Mouse (Mus musculus) v-Abl transformed pro-B cells (cell line): ENCODE results near the gene Gm438.
"Not testable (repeated sequence)": the region's sequence is repeated elsewhere in the genome, so short reads cannot be mapped to it uniquely, and the experiment has no call there.

ENCODE experiments used
- in situ Hi-C, 2 experiments: fragments of 400-800 bp; cut with MboI; formaldehyde crosslinking; loops; one replicate each; pipeline ENCODE4 v1.15.1; 2025; ENCODE audit not compliant: unreplicated experiment in 2 of 2

Gene Gm438

DNA sequence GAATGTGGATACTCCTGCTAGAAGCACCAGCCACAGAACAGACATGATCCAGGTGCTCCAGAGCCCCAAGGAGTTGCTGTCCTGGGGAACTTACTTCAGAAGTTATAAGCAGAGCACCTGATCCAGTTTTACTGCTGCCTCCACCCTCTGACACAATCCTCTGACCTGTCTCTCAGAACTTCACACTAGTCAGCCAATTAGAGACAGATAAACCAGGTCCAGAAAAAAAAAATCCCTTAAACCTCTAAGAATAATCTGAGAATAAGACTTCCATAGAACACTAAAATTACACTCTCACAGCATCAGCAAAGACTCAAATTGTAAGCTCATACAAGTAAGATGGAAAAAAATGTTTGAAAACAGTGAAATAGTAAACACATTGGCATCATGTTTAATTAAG is at the start of gene Gm438:
Gm438 (minus strand) TSS at position 101 of the 400 bp plus-strand sequence.
- in situ Hi-C loops, result no loop called here

DNA sequence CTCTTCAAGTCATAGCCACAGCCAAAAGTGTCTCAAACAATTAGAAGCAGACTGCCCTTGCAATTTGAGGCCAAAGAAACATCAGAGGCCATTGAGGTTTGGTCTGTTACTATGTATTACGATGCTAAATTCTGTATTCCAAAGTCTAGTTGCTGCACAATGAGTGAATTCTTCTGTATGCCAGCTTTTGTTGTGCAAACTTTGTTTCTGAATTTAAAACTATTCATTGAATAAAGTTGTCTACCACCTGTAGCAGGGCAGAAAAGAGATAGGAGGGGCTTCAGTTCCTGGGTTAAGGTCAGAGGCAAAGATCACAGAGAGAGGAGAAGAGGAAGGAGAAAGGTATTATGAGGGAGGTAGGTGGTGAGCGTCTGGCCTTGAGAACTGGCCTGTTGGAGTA is 38.3 kb upstream of the Gm438 start:
- in situ Hi-C loops, result no loop called here

DNA sequence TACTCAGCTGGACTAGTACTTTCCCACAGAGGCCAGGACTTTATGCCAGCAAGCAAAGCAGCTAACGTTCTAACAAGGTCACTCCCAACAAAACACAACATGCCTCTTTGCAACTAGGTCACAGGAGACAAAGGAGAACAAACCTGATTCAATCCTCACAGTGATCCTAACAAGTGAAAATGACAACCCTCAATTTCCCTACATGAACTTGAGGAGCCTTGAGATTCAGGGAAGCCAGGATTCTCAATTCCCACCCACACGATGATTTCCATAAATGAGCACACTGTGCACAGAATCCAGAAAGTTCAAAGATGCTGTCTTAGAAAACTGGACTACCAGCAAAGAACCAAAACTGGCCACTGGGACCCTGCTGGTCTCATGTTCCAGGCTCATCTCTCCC is 37.6 kb upstream of the Gm438 start:
- in situ Hi-C loops, result no loop called here

DNA sequence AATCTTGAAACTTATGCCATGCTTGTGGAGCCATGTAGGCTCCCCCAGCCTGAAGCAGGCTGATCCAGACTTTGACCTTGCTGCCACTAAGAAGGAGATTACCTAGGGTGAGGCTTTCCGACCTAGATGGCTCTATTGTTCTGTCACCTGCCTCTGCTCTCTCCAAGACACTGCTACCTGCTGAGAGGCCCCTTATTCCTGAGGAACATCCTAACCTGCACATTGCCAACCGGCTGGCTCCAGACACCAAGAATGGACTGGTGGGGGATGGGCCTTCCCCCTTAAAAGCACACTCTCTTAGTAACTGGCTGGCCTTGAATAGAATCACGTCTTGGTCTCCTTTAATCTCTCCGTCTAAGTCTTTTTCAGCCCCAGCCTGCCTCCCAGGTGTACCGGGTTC is 20.8 kb upstream of the Gm438 start:
- in situ Hi-C loops, result not testable (repeated sequence)

DNA sequence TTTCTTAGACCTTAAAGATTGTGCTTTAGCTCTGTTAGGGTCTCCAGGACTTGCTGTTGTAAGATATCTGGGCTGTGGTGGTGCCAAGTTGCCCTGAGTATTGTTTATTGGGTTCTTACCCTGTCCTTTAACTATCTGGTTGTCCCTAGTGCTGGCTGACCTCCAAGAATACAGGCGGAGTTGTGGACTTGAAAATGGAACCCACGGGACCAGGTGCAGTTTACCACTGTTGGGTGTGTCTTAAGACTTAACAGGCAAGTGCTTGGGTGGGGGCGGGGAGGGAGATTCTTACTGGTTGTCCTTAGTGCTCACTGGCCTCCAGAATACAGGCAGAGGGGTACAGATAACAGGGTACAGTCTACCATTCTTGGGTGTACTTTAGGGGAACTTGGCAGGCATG is 17.2 kb upstream of the Gm438 start:
- in situ Hi-C loops, result no loop called here

DNA sequence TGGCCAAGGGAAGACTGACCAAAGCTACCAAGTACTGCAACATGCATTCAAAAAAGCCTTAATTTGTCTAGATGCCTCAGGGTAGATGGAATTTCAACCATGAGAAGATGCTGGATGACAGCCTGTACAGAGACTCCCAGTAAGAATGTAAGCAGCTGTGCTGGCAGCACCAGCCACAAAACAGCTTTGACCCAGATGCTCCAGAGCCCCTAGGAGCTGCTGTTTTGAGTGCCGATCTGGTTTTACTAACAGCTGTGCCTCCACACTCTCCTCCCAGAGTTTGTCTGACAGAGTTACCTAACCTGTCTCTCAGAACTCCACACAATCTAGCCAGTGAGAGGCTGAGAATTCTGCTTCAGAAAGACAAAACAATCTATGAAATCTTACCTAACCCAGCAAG is 3.8 kb upstream of the Gm438 start:
- in situ Hi-C loops, result no loop called here

DNA sequence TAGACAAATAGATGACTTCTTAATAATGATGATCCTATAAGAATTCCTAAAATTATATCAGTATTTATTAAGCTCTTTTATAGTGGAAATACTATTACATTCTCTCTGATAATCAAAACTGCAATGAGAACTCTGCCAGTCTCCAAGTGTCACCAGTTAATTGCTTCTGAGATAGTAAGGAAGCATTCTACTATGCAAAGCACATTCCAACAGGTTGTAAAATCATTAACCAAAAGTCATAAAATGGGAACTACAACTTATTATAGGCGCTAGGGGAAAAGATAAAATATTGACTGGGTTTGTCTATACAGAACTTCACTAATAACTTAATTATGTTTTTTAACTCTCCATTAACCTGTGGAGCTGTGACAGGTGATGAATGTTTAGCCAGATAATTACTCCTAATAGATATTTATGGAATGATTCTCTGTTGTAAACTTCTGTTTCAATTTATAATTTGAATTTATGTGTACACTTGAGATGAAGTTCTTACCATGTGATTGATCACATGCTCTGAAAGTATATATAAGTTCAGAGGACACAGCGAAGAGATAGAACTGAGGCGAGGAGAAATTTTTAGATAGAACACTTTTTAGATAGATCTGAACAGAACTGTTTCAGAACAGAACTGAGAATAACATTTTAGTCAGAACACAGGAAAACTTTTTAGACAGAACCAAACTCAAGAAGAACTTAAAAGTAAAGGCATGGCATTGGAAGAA is 3.7 kb downstream of the Gm438 start:
- in situ Hi-C loops, result no loop called here

DNA sequence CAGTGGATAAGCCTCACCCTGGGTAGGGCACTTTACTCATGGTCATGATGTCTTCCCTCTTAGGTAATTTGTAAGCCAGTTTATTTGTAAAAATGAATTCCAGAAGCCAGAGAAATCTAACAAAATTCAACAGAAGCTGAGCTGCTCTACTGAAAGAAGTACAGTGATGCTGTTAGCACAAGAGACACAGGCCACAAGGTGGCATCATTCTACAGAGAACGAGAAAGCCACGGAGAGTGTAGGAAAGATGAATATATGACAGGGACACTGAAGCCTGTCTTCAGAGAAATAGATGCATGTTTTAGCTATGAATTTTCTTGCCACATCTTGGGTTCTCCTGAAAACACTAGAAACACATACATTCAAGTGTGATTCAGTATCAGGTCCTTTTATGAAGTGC is 20.7 kb downstream of the Gm438 start:
- in situ Hi-C loops, result loop anchor here (5.0 to 25.0 kb wide), 4 partner anchors 397 to 539 kb away; no protein-coding TSS in a partner anchor

DNA sequence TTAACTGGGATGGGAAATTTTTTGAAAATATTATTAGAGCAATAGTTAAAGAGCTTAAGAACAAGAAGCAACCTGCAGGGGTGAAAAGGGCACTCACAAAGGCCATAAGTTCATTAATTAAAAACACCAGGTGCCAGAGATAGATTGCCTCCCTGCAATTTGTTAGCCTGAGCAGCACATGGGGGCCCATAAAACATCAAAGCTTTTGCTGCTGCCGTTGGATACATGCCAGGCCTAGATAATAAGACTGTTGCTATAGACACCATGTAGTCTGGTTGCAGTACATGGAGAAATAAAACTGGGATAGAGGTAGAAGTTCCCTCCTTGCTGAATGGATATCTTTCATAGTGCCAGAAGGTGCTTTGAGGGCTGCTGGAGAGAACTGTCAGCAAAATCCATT is 37.2 kb downstream of the Gm438 start:
- in situ Hi-C loops, result no loop called here
